Mouse (Mus musculus) cerebellum, adult 2 months (tissue): ENCODE data around the gene Cyp19a1. TPM values are rescaled to one million over a fixed set of nuclear protein-coding genes. Genes with fewer than 3 reads are reported as not detected.

Source experiments
- DNase-seq, 2 experiments: peaks; one replicate each; pipeline ENCODE4 v3.0.0; 2021
- H3K27ac ChIP-seq: fragments of 200-500 bp; 2 replicates; pipeline ENCODE4 v1.5.1; 2012; ENCODE audit warnings: low read length, control low read depth, inconsistent platforms; ENCODE audit not compliant: insufficient read depth
- H3K27me3 ChIP-seq: fragments of 200-500 bp; 2 replicates; pipeline ENCODE4 v1.6.1; 2012; ENCODE audit warnings: inconsistent platforms, mild to moderate bottlenecking, low read length, moderate library complexity; ENCODE audit not compliant: control insufficient read depth, insufficient read depth
- H3K4me1 ChIP-seq: fragments of 200-500 bp; 2 replicates; pipeline ENCODE4 v1.6.1; 2011; ENCODE audit warnings: low read length; ENCODE audit not compliant: control insufficient read depth, insufficient read depth
- H3K4me3 ChIP-seq: fragments of 200-500 bp; replicated peaks from 2 replicates; pipeline ENCODE3; 2011; ENCODE audit warnings: mild to moderate bottlenecking, low read depth, low read length, control low read depth; ENCODE audit not compliant: insufficient read depth
- CTCF ChIP-seq: fragments of 200-500 bp; IDR thresholded peaks from 2 replicates; pipeline ENCODE4 v1.5.1; 2011; ENCODE audit warnings: low read depth, mild to moderate bottlenecking, control low read depth, low read length, moderate library complexity, borderline replicate concordance; ENCODE audit not compliant: insufficient read depth
- POLR2A ChIP-seq: fragments of 200-500 bp; IDR thresholded peaks from 2 replicates; pipeline ENCODE4 v1.6.1; 2011; ENCODE audit warnings: low read length, control low read depth, borderline replicate concordance; ENCODE audit not compliant: insufficient read depth
- WGBS: fragments of 180-500 bp; shearing (Covaris S2); methylation state at CpG from one replicate; pipeline ENCODE4 v1.1.7; 2018; 5-methylcytosine and 5-hydroxymethylcytosine counted together
- polyA plus RNA-seq: library from polyadenylated mRNA; depleted of rRNA; stranded (reverse); fragments of >200 nt; gene quantifications from 2 replicates; pipeline ENCODE4 v1.2.3, GENCODE M21; 2012; rRNA removed

Cyp19a1 gene
- polyA plus RNA-seq = not detected in 2 replicates

DNA sequence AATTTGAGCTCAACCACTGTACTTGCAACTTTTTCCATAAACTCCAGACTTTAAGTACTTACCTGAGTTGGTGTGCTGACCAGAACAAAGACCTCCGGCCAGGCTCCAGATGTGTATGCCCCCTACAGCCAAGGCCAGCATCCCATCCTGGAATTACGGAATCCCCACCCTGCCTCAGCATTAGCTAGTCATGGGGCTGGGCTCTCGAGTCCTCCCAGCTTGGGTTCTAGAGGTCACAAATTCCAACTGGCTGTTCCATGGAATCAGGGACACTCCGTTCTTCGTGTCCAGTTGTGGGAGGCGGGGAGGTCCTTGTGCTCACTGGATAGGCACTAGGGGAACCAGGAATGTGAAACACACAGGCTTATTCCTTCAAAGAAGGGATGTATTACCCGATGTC is at the start of gene Cyp19a1:
Gene Cyp19a1 (minus strand): TSS at position 101 of the 400 bp plus-strand sequence.
- Histone ChIP-seq H3K4me3 (no peak within 1 kb of the TSS), H3K27ac (no peak within 1 kb of the TSS), H3K4me1 (no peaks in the 10 kb centered on the region), H3K27me3 (no peaks in the 10 kb centered on the region)
- no peak for TF ChIP-seq CTCF
- TF ChIP-seq POLR2A = no peak
- WGBS = 90% methylated on average over 7 of the region's 7 CpGs
- no peak for DNase-seq

DNA sequence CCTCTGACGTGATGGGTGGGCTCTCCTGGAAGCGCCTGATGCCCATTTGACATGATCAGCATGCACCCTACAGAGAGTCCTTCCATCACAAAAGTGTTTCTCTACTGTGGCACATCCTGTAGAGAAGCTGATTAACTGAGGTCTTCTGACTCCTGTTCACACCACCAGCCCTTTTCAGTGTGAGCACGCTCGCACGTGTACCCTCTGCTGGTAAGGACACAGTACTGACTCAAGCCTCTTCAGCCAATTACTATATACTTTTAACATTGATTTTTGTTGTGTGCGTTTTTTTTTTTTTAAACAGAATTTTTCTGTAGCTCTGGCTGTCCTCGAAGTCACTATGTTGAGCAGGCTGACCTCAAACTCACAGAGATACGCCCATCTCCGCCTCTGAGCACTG is 48.5 kb upstream of the Cyp19a1 start:
- H3K4me1 ChIP-seq = no peaks in the 10 kb centered on the region
- WGBS = 76% methylated on average over 9 of the region's 9 CpGs

DNA sequence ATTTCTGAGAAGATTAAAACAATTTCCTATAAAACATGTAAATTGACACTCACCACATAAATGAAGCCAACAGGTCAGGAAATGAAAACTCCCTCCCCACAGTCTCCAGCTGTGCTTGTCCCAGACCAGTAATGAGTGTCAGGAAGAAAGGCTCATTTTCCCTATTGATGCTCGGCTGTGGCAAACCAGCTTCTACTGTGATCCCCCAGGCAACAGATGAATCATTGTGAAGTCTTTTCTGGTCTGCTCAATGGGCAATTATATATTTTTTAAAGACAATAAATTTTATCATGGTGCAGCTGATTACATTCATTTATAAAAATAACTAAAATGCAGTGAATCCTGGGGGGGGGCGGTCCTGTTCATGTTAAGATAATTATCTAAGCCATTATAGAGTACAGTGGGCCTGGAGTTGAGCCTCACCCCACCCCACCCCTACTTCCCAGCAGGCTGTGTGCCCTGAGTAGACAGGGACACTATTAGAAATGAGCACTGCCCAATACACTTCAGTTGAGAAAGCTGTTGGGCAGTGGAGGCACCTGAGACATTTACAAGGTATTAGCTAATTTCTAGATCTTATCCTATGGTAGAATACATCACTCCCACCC is 40.9 kb upstream of the Cyp19a1 start:
- no peak for DNase-seq
- 66% methylated on average over 2 of the region's 2 CpGs for WGBS
- no peak overlapping the region for H3K27ac ChIP-seq
- H3K27me3 ChIP-seq = no peaks in the 10 kb centered on the region
- H3K4me1 ChIP-seq = no peaks in the 10 kb centered on the region
- H3K4me3 ChIP-seq = no peak overlapping the region
- no peak for TF ChIP-seq POLR2A
- TF ChIP-seq CTCF = no peak

More for the DNA sequence above, 48.5 kb upstream of the Cyp19a1 start:
- H3K27me3 ChIP-seq = no peaks in the 10 kb centered on the region
- H3K4me3 ChIP-seq = no peak overlapping the region
- H3K27ac ChIP-seq = no peak overlapping the region
- TF ChIP-seq CTCF (no peak), POLR2A (no peak)
- no peak for DNase-seq

- TF ChIP-seq CTCF (no peak), POLR2A (no peak)
- Histone ChIP-seq H3K4me3 (no peak overlapping the region), H3K27ac (no peak overlapping the region), H3K27me3 (no peaks in the 10 kb centered on the region), H3K4me1 (no peaks in the 10 kb centered on the region)
- DNase-seq = no peak
- WGBS = 81% methylated on average over 1 of the region's 1 CpGs
These were observed 40.3 kb upstream of the Cyp19a1 start for GRCm38 (mm10) chr9:54308209-54308608.

GRCm38 (mm10) chr9:54301255-54301654 is 33.3 kb upstream of the Cyp19a1 start:
- no peak for TF ChIP-seq CTCF
- TF ChIP-seq POLR2A = no peak
- no peaks in the 10 kb centered on the region; the same call in none of the 2 replicates for H3K4me1 ChIP-seq

DNA sequence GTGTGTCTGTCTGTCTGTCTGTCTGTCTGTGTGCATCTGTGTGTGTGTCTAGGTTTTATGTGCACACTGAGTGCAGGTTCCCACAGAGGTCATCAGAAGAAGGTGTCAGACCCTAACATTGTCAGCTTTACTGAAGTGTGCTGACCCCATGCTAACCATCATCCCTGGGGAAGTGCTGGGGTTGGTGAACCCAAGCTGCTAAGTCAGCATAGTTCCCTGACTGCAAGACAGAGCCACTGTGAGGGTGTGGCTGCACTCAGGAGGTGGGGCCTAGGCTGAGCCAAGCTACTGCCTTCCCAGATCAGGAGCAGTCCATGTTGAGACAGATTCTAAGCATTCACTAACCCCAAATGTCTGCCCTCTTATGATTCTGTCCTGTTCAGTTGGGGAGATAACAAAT is 31.9 kb upstream of the Cyp19a1 start:
- DNase-seq = no peak
- Histone ChIP-seq H3K4me1 (no peaks in the 10 kb centered on the region; the same call in none of the 2 replicates), H3K27me3 (no peaks in the 10 kb centered on the region), H3K27ac (no peak overlapping the region), H3K4me3 (no peak overlapping the region)
- TF ChIP-seq CTCF = no peak
- TF ChIP-seq POLR2A = no peak

More at GRCm38 (mm10) chr9:54301255-54301654, 33.3 kb upstream of the Cyp19a1 start:
- 16% methylated on average over 4 of the region's 4 CpGs for WGBS
- no peak overlapping the region for H3K4me3 ChIP-seq
- peak; percentile 10 to 49 for DNase-seq
- H3K27me3 ChIP-seq = no peaks in the 10 kb centered on the region
- no peak overlapping the region for H3K27ac ChIP-seq

GRCm38 (mm10) chr9:54299389-54299788 is 31.5 kb upstream of the Cyp19a1 start:
- no peaks in the 10 kb centered on the region for H3K27me3 ChIP-seq
- no peak overlapping the region for H3K4me3 ChIP-seq
- no peak for DNase-seq
- no peaks in the 10 kb centered on the region; the same call in none of the 2 replicates for H3K4me1 ChIP-seq
- no peak for TF ChIP-seq CTCF
- no peak for TF ChIP-seq POLR2A
- H3K27ac ChIP-seq = no peak overlapping the region
- 83% methylated on average over 3 of the region's 3 CpGs for WGBS

GRCm38 (mm10) chr9:54287804-54288203 is 19.9 kb upstream of the Cyp19a1 start:
- Histone ChIP-seq H3K4me1 (no peaks in the 10 kb centered on the region; the same call in 1 of the 2 replicates), H3K27me3 (0 out of 2 replicates have a peak, but pooled peaks cover 2% of the 10 kb centered on the region), H3K27ac (no peak overlapping the region), H3K4me3 (no peak overlapping the region)
- no peak for DNase-seq
- TF ChIP-seq POLR2A (no peak), CTCF (no peak)
- 71% methylated on average over 5 of the region's 5 CpGs for WGBS
